Mouse (Mus musculus): ENCODE measurements around the gene Inhba. TPM values are rescaled to one million over a fixed set of nuclear protein-coding genes. Genes with fewer than 3 reads are reported as not detected.

The Inhba gene
- polyA plus RNA-seq (2012; rRNA removed), result 0.29 TPM in 2 replicates

DNA sequence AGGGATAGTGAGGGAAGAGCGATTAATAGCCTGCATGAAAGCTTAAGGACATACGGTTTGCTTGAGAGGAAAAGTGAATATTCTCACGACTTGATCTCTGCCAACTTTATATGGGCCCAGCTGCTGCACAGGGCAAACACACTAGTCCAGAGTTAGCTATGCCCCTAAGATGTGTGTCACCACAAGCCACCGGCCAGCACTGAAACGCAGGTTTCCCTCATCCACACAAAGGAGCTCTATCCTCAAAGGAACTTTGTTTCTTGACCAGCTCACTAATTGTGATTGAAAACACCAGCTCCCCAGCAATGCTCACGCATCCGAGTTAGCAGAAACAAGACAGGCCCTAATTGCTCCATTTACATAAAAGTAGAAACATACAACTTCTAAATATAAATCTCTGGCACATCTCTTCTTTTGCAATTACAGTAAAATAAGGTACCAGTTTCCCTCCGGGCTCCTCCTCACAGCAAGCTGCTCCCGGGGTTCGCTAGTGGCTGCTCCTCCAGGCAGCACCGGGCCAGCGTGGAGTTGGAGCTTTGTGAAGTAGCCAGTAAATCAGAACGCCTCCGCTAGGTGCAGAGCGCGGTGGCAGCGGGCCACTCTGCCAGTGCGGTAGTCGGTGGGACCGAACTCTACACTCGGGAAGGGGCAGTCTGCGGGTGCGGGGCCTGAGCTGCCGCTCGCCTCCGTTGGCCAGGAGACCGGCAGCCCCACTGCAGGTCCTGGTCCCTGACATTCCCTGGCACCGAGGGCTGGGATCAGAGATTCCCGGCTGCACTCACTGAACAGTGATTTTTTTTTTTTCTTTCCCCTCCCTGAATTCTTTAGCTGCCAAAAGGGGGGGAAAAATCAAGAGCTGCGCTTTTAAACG lies at the start of gene Inhba:
TSS of gene Inhba (plus strand) at position 480 of the 871 bp plus-strand sequence.

